Mouse (Mus musculus) CH12.LX (cell line): ENCODE measurements around the gene Zfp523. TPM values are rescaled to one million over a fixed set of nuclear protein-coding genes. Genes with fewer than 3 reads are reported as not detected.

Experiments
- DNase-seq: peaks from one replicate; pipeline ENCODE4 v3.0.0-alpha.2; 2013; ENCODE audit errors: extremely low read depth
- H3K27ac ChIP-seq: 2 replicates; pipeline ENCODE4 v1.5.1; 2012; ENCODE audit warnings: low read depth, mild to moderate bottlenecking, control low read depth, moderate library complexity; ENCODE audit not compliant: insufficient read depth
- H3K27me3 ChIP-seq: replicated peaks from 2 replicates; pipeline ENCODE3; 2012; ENCODE audit warnings: inconsistent platforms
- H3K36me3 ChIP-seq, 2 experiments: replicated peaks in 1 of 2; 2 replicates each; pipeline versions ENCODE3 to v1.6.1; 2012; ENCODE audit warnings: inconsistent platforms in 1 of 2, low read length in 1 of 2, mild to moderate bottlenecking in 1 of 2, mixed read lengths in 1 of 2, moderate library complexity in 1 of 2; ENCODE audit not compliant: control insufficient read depth in 1 of 2, insufficient read depth in 1 of 2
- H3K4me1 ChIP-seq, 2 experiments: 2 replicates each; pipeline ENCODE4 v1.6.1; 2012; ENCODE audit warnings: inconsistent platforms in 1 of 2, moderate library complexity in 1 of 2; ENCODE audit not compliant: insufficient read depth in 2 of 2, control insufficient read depth in 1 of 2
- H3K4me2 ChIP-seq: 2 replicates; pipeline ENCODE4 v1.6.1; 2012; ENCODE audit warnings: low read depth, mild to moderate bottlenecking, control low read depth; ENCODE audit not compliant: poor library complexity, insufficient read depth, severe bottlenecking
- H3K4me3 ChIP-seq, 3 experiments: fragments of 150-350 bp in 1 of 3; sonication (generic) in 1 of 3; replicated peaks in 1 of 3; 2 replicates each; pipeline versions ENCODE3 to v1.5.1; 2011 to 2012; ENCODE audit warnings: low read depth in 2 of 3, low read length in 2 of 3, mild to moderate bottlenecking in 2 of 3, moderate library complexity in 2 of 3, control low read depth in 1 of 3, improper control_type of control experiment in 1 of 3, inconsistent platforms in 1 of 3, mixed read lengths in 1 of 3; ENCODE audit not compliant: poor library complexity in 1 of 3
- H3K79me2 ChIP-seq: replicated peaks from 2 replicates; pipeline ENCODE4 v1.6.1; 2012; ENCODE audit warnings: mild to moderate bottlenecking, moderate library complexity; ENCODE audit not compliant: control insufficient read depth, poor library complexity, insufficient read depth, severe bottlenecking; ENCODE audit errors: extremely low read depth
- H3K9ac ChIP-seq: 2 replicates; pipeline ENCODE4 v1.6.1; 2012; ENCODE audit warnings: low read depth, mild to moderate bottlenecking, control low read depth, moderate library complexity; ENCODE audit not compliant: insufficient read depth
- H3K9me3 ChIP-seq: replicated peaks from 2 replicates; pipeline ENCODE3; 2012; ENCODE audit warnings: low read length, inconsistent platforms, mixed read lengths
- BHLHE40 ChIP-seq: IDR thresholded peaks from 2 replicates; pipeline ENCODE4 v1.6.1; 2011; ENCODE audit warnings: mild to moderate bottlenecking, low read depth, low read length, improper control_type of control experiment
- GABPA ChIP-seq: IDR thresholded peaks from 2 replicates; pipeline ENCODE4 v1.6.1; 2012; ENCODE audit warnings: low read depth, low read length, improper control_type of control experiment, inconsistent platforms; ENCODE audit not compliant: insufficient replicate concordance
- IRF4 ChIP-seq: IDR thresholded peaks from 2 replicates; pipeline ENCODE4 v1.6.1; 2014; ENCODE audit warnings: low read depth, mild to moderate bottlenecking, inconsistent platforms, low read length, improper control_type of control experiment
- JUN ChIP-seq: IDR thresholded peaks from 2 replicates; pipeline ENCODE4 v1.6.1; 2011; ENCODE audit warnings: low read depth, mild to moderate bottlenecking, low read length, improper control_type of control experiment, moderate library complexity; ENCODE audit not compliant: insufficient read depth
- KAT2A ChIP-seq: IDR thresholded peaks from 2 replicates; pipeline ENCODE4 v1.6.1; 2012; ENCODE audit warnings: low read length, improper control_type of control experiment, inconsistent platforms; ENCODE audit not compliant: insufficient replicate concordance
- MAFK ChIP-seq: IDR thresholded peaks from 2 replicates; pipeline ENCODE4 v1.6.1; 2011; ENCODE audit warnings: low read length, improper control_type of control experiment; ENCODE audit not compliant: insufficient replicate concordance
- MAZ ChIP-seq: IDR thresholded peaks from 2 replicates; pipeline ENCODE4 v1.6.1; 2012; ENCODE audit warnings: low read depth, mild to moderate bottlenecking, inconsistent platforms, low read length, improper control_type of control experiment, moderate library complexity
- POLR2AphosphoS2 ChIP-seq: IDR thresholded peaks from 2 replicates; pipeline ENCODE4 v1.6.1; 2011; ENCODE audit warnings: low read depth, low read length, improper control_type of control experiment
- RCOR1 ChIP-seq: conservative IDR thresholded peaks from 2 replicates; pipeline ENCODE4 v1.6.1; 2012; ENCODE audit warnings: low read depth, mild to moderate bottlenecking, inconsistent platforms, low read length, improper control_type of control experiment
- TCF12 ChIP-seq: IDR thresholded peaks from 2 replicates; pipeline ENCODE4 v1.6.1; 2014; ENCODE audit warnings: low read depth, mild to moderate bottlenecking, inconsistent platforms, low read length, improper control_type of control experiment
- USF2 ChIP-seq: conservative IDR thresholded peaks from 2 replicates; pipeline ENCODE4 v1.6.1; 2011; ENCODE audit warnings: low read depth, low read length, improper control_type of control experiment
- ZNF384 ChIP-seq: IDR thresholded peaks from 2 replicates; pipeline ENCODE4 v1.6.1; 2012; ENCODE audit warnings: low read depth, low read length, improper control_type of control experiment, inconsistent platforms
- dilution Hi-C: fragments of 300-500 bp; cut with MboI; formaldehyde crosslinking; loops from 2 replicates; pipeline ENCODE4 v1.14.3; 2020; ENCODE audit warnings: low sequenced_read_pairs; ENCODE audit not compliant: extremely low pct_unique_long_range_greater_than_20kb, extremely low pct_ligation_motif_present
- in situ Hi-C: fragments of 300-500 bp; cut with MboI; formaldehyde crosslinking; loops from 3 replicates; pipeline ENCODE4 v1.14.3; 2019; ENCODE audit warnings: low sequenced_read_pairs, low pct_ligation_motif_present, low pct_unique_long_range_greater_than_20kb, mixed read lengths
- polyA plus RNA-seq: library from polyadenylated mRNA; unstranded; fragments of >175 nt; gene quantifications from 2 replicates; pipeline ENCODE4 v1.2.1, GENCODE M21; 2012; ENCODE audit warnings: low read depth; ENCODE audit not compliant: insufficient read length
- total RNA-seq, 2 experiments: library from RNA; depleted of rRNA; stranded (reverse); fragments of 300-350 nt in 1 of 2; fragments of >200 nt in 1 of 2; gene quantifications; 2 replicates each; pipeline ENCODE4 v1.2.3; 2012 to 2014

Zfp523 gene
- total and polyA plus RNA-seq, 3 experiments, result 2.5 to 14.7 (median 10.1) TPM

- Histone ChIP-seq H3K36me3 (peaks cover 0 to 6% of the 10 kb centered on the region in 2 experiments), H3K4me1 (peaks cover 23 to 46% of the 10 kb centered on the region in 2 experiments), H3K4me3 (peak overlapping the region; percentile 70 to 88 (median 77)), H3K9ac (peak overlapping the region; percentile 85), H3K27me3 (peaks cover 17% of the 10 kb centered on the region), H3K27ac (peak overlapping the region; percentile 27; the same call in 1 of the 2 replicates), H3K79me2 (no peaks in the 10 kb centered on the region), H3K4me2 (peak overlapping the region; percentile 70), H3K9me3 (no peaks in the 10 kb centered on the region)
- DNase-seq, result peak; percentile 31
- in situ Hi-C loops (no loop called here), dilution Hi-C loops (no loop called here)
- TF ChIP-seq MAZ (peak; percentile 17; the same call in 1 of the 2 replicates), ZNF384 (no peak)
These were observed 664 bp downstream of the Zfp523 start for GRCm38 (mm10) chr17:28177540-28178046.

- no peaks in the 10 kb centered on the region for H3K79me2 ChIP-seq
- H3K4me1 ChIP-seq, result peaks cover 23 to 65% of the 10 kb centered on the region in 2 experiments
- H3K27me3 ChIP-seq, result peaks cover 9% of the 10 kb centered on the region
- no peak overlapping the region for H3K9ac ChIP-seq
- H3K27ac ChIP-seq, result no peak overlapping the region
- dilution Hi-C loops (no loop called here), in situ Hi-C loops (no loop called here)
- no peak overlapping the region for H3K4me2 ChIP-seq
- DNase-seq, result no peak
- TF ChIP-seq ZNF384 (no peak), POLR2AphosphoS2 (no peak), GABPA (no peak), MAZ (no peak), IRF4 (no peak), BHLHE40 (no peak), USF2 (no peak), MAFK (no peak), JUN (no peak), KAT2A (no peak), RCOR1 (no peak), TCF12 (no peak)
- no peak overlapping the region for H3K4me3 ChIP-seq
- H3K9me3 ChIP-seq, result no peaks in the 10 kb centered on the region
- peaks cover 0 to 13% of the 10 kb centered on the region in 2 experiments for H3K36me3 ChIP-seq
These were observed 3.4 kb downstream of the Zfp523 start for GRCm38 (mm10) chr17:28180331-28180730.
